Comparison of ENCODE assay signal across 7 mouse cellular contexts in the genomic region with DNA sequence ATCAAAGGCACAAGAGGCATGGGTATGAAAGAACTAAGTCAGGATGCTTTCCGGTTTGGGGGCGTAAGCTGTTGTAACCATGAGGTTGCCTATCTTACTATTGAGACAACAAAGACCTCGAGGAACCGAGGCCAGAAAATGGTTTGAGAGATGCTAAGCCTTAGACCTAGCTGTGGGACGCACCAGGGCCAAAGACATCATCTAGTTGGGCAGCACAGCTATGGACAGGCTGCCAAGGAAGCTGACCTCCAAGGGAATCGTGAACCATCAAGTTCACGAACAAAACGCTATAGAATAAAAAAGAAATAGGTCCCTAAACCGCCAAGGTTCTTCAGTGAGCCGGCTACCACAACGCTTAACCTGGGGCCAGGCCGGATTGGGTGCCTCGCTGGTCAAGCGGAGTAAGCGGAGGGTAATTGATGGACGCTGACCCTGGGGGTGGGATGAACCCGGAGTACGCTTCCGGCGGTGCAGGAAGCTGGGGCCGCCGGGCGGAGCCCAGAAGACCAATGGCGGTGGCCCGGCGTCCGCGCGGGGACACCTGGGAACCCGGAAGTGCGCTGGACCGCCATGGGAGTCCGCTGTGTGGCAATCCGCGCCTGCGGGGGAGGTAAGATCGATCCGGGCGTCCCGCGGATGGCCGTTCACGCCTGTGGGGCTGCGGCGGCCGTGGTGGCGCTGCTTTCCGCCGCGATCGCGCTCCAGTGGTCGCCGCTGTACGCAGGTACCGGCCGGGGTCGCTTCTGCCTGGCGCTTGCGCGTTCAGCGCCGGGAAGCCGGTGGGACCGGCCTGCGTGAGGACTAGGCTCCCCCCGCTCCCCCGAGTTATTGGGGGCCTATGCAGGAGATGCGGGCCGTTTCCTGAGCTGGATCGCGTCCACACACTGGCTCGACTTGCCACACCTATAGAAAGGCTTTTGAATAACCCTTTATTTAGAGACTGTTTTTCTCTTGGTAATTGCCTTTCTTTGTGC. TPM values are rescaled to one million over a fixed set of nuclear protein-coding genes. Genes with fewer than 3 reads are reported as not detected.
A peak's percentile ranks its signal among the peaks of the same experiment; 100 is the strongest.
DNase-seq lines count a peak whose midpoint lies in the region; ATAC-seq lines count a peak whose summit lies in the region.

A gene (plus strand): TSS at position 490 of the 974 bp plus-strand sequence.

- peak; percentile 88 for DNase-seq in adrenal gland, adult 18-20 months (ENCODE audit: low spot score in 2 of 2)
- peak; percentile 97 for DNase-seq in embryo, embryonic 10.5 days (ENCODE audit: low spot score)
- peak; percentile 91 for DNase-seq in gastrocnemius, postnatal 25 days
- DNase-seq in intestine, embryonic 14.5 days (ENCODE audit: low spot score), result peak; percentile 92
- DNase-seq in left cerebral cortex, postnatal 36 days (ENCODE audit: low spot score in 2 of 2), result peak; percentile 90 to 94
- peak; percentile 97 for DNase-seq in midbrain, embryonic 11.5 days (ENCODE audit: low spot score, missing footprints)
- peak; percentile 87 for DNase-seq in skeletal muscle tissue, adult 2 months (ENCODE audit: low read depth, low spot score)

- peaks cover 10% of the 10 kb centered on the region for H3K4me1 ChIP-seq in intestine, embryonic 14.5 days (replicated peaks; ENCODE audit: control insufficient read depth, insufficient read depth, low read length)
- H3K4me1 ChIP-seq in midbrain, embryonic 11.5 days (ENCODE audit: control insufficient read depth, insufficient read depth, low read length), result peaks cover 7% of the 10 kb centered on the region; the same call in 1 of the 2 replicates

- peak; percentile 96 for ATAC-seq in intestine, embryonic 14.5 days (replicated peaks; ENCODE audit: low FRiP score, low TSS enrichment, low read depth)
- ATAC-seq in midbrain, embryonic 11.5 days (ENCODE audit: low FRiP score), result peak; percentile 98

- 3% methylated on average over 71 of the region's 73 CpGs for WGBS in intestine, embryonic 14.5 days
- 4% methylated on average over 73 of the region's 73 CpGs for WGBS in midbrain, embryonic 11.5 days

- H3K27me3 ChIP-seq in intestine, embryonic 14.5 days (replicated peaks; ENCODE audit: control insufficient read depth, insufficient read depth, low read length), result no peaks in the 10 kb centered on the region
- H3K27me3 ChIP-seq in midbrain, embryonic 11.5 days (ENCODE audit: control insufficient read depth, insufficient read depth, low read length), result no peaks in the 10 kb centered on the region; the same call in 1 of the 2 replicates

- peak within 1 kb of the TSS; percentile 95 for H3K4me3 ChIP-seq in intestine, embryonic 14.5 days (ENCODE audit: low read depth, low read length)
- H3K4me3 ChIP-seq in midbrain, embryonic 11.5 days (ENCODE audit: low read depth, low read length), result peak within 1 kb of the TSS; percentile 75

- peak within 1 kb of the TSS; percentile 65 for H3K4me2 ChIP-seq in intestine, embryonic 14.5 days (ENCODE audit: low read length)
- H3K4me2 ChIP-seq in midbrain, embryonic 11.5 days, result peak within 1 kb of the TSS; percentile 52

- H3K9ac ChIP-seq in intestine, embryonic 14.5 days (ENCODE audit: low read length), result peak within 1 kb of the TSS; percentile 84
- peak within 1 kb of the TSS; percentile 78 for H3K9ac ChIP-seq in midbrain, embryonic 11.5 days (ENCODE audit: low read length)

- intact Hi-C loops in left cerebral cortex, postnatal 36 days (cut with DNase I), result no loop called here

- H3K9me3 ChIP-seq in intestine, embryonic 14.5 days (ENCODE audit: control insufficient read depth, low read length), result no peaks in the 10 kb centered on the region
- H3K9me3 ChIP-seq in midbrain, embryonic 11.5 days (ENCODE audit: control insufficient read depth, low read length), result no peaks in the 10 kb centered on the region

- H3K36me3 ChIP-seq in intestine, embryonic 14.5 days (ENCODE audit: control insufficient read depth, insufficient read depth, low read length), result peaks cover 2% of the 10 kb centered on the region; the same call in 1 of the 2 replicates
- H3K36me3 ChIP-seq in midbrain, embryonic 11.5 days (ENCODE audit: control insufficient read depth, insufficient read depth, low read length), result no peaks in the 10 kb centered on the region; the same call in none of the 2 replicates

- H3K27ac ChIP-seq in intestine, embryonic 14.5 days (ENCODE audit: low read depth), result peak within 1 kb of the TSS; percentile 65
- no peak within 1 kb of the TSS for H3K27ac ChIP-seq in midbrain, embryonic 11.5 days (ENCODE audit: low read depth, low read length)

RNA-seq across cellular contexts. Expression of the gene that starts here (rescaled TPM):
- 10 to 100 TPM; 67.0 to 72.6 TPM for total RNA-seq in adrenal gland, adult 18-20 months (2021)
- 10 to 100 TPM; 26.3 to 28.9 TPM for total RNA-seq in gastrocnemius, postnatal 25 days (2021)
- polyA plus RNA-seq in intestine, embryonic 14.5 days (2014; fragmentation: Nextera tagmentation; extraction: Ambion mirVana), result 109 and 111 TPM in 2 replicates
- 10 to 100 TPM; 48.7 to 53.4 TPM for total RNA-seq in left cerebral cortex, postnatal 36 days (2021)
- polyA plus RNA-seq in midbrain, embryonic 11.5 days (2014; fragmentation: Nextera tagmentation; extraction: Ambion mirVana), result 94.2 and 94.8 TPM in 2 replicates
